Mouse (Mus musculus) thymus, postnatal 36 days (tissue): Measurements from ENCODE around the gene Gm9922.

Experiments
- DNase-seq, 2 experiments: peaks; one replicate each; pipeline ENCODE4 v3.0.0; 2022; ENCODE audit warnings: mixed read lengths in 2 of 2

Gm9922 gene

GRCm38 (mm10) chr14:101729237-101729971 is at the start of gene Gm9922, which contains the start of gene Lmo7:
Gene Gm9922, minus strand, starts transcription at chr14:101729814.
Gene Lmo7, plus strand, starts transcription at chr14:101729957.
- DNase-seq: peak; percentile 30 to 33

GRCm38 (mm10) chr14:101778426-101778825 is 48.8 kb upstream of the Gm9922 start:
- no peak for DNase-seq

GRCm38 (mm10) chr14:101777129-101777493 is 47.5 kb upstream of the Gm9922 start:
- no peak for DNase-seq

GRCm38 (mm10) chr14:101776296-101777128 is 46.9 kb upstream of the Gm9922 start:
- DNase-seq: no peak

GRCm38 (mm10) chr14:101774631-101775030 is 45.0 kb upstream of the Gm9922 start:
- DNase-seq: no peak

- no peak for DNase-seq
These were observed 42.1 kb upstream of the Gm9922 start for GRCm38 (mm10) chr14:101771756-101772155.

- no peak for DNase-seq
These were observed 41.7 kb upstream of the Gm9922 start for GRCm38 (mm10) chr14:101771336-101771735.

- no peak for DNase-seq
These were observed 34.2 kb upstream of the Gm9922 start for GRCm38 (mm10) chr14:101763762-101764295.

GRCm38 (mm10) chr14:101762267-101762666 is 32.7 kb upstream of the Gm9922 start:
- DNase-seq: no peak

GRCm38 (mm10) chr14:101755425-101755824 is 25.8 kb upstream of the Gm9922 start:
- no peak for DNase-seq

- DNase-seq: no peak
These were observed 21.3 kb upstream of the Gm9922 start for GRCm38 (mm10) chr14:101750910-101751309.

- no peak for DNase-seq
These were observed 18.8 kb upstream of the Gm9922 start for GRCm38 (mm10) chr14:101748436-101748835.

GRCm38 (mm10) chr14:101747811-101748210 is 18.2 kb upstream of the Gm9922 start:
- DNase-seq: no peak

GRCm38 (mm10) chr14:101746635-101747034 is 17.0 kb upstream of the Gm9922 start:
- DNase-seq: no peak

GRCm38 (mm10) chr14:101737501-101737900 is 7.9 kb upstream of the Gm9922 start:
- DNase-seq: no peak

GRCm38 (mm10) chr14:101733542-101734303 is 4.1 kb upstream of the Gm9922 start:
- no peak for DNase-seq

GRCm38 (mm10) chr14:101729972-101730692 is 518 bp upstream of the Gm9922 start:
- DNase-seq: no peak

- no peak for DNase-seq
These were observed 15.2 kb downstream of the Gm9922 start for GRCm38 (mm10) chr14:101714414-101714813.

GRCm38 (mm10) chr14:101707088-101707487 is 22.5 kb downstream of the Gm9922 start:
- no peak for DNase-seq

- DNase-seq: no peak
These were observed 25.1 kb downstream of the Gm9922 start for GRCm38 (mm10) chr14:101704479-101704878.

GRCm38 (mm10) chr14:101688406-101688805 is 41.2 kb downstream of the Gm9922 start:
- no peak for DNase-seq

GRCm38 (mm10) chr14:101687696-101688095 is 41.9 kb downstream of the Gm9922 start:
- DNase-seq: no peak
